Mouse (Mus musculus): ENCODE data around the gene Rps11.

DNA sequence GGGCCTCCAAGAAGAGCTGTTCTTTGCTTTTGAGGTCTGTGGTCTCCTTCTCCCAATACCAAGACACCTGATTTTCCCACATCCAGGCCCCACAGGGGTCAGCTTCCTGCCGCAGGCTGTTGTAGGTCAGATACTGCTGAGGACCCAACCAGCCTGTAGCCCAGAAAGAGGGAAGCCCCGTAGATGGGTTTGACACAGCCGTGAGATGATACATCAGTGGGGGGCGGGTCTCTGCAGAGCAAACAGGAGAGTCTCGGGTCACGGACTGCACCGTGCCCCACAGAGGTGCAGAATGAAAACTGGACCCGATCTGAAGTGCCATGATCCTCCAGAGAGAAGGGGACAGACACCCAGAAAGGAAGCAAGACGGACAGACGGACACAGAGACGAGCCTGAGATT, 21.8 kb downstream of the Rps11 start:
- no peak for TF ChIP-seq CTCF (IDR thresholded peaks at IDR 0.05; ENCODE audit: low read depth, low read length)
- no peak for TF ChIP-seq POLR2A (IDR thresholded peaks at IDR 0.05; ENCODE audit: insufficient read depth, low read length)
- no peak for TF ChIP-seq EP300 (IDR thresholded peaks at IDR 0.05; ENCODE audit: insufficient read depth, low read depth, low read length)
